Comparison of ENCODE assay signal across 10 mouse cellular contexts in the genomic region with DNA sequence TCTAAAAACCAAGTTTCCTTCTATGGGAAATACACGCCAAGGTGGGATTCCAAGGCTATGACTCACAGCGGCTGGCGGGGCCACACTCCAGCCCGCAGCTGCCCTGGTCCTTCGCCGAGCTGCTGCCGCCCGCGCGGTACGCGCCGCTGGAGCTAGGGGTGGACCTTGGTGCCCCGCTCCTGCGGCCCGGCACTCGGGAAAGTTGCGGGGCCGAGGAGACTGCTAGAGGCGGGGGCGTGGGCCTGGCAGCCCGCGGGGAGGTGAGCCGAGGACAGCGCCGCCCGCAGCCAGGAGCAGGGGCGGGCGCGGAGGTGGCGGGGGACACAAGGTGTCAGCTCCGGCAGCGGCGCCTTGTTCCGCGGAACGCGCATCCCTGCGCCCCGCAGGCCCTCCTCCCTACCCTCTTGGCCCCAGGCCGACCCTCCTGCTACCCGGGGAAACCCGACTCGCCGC. TPM values are rescaled to one million over a fixed set of nuclear protein-coding genes. Genes with fewer than 3 reads are reported as not detected.
DNase-seq lines count a peak whose midpoint lies in the region; ATAC-seq and TF ChIP-seq lines count a peak whose summit lies in the region.
"Had no signal": no experiment of that assay in that cellular context is flagged by ENCODE, and none has a peak within 500 bp of the region (broad histone marks: within the 10 kb centered on the region; RNA-seq: fewer than 3 reads in every experiment).

No protein-coding gene starts in this region.

- peak overlapping the region; percentile 87 for H3K4me2 ChIP-seq in embryonic facial prominence, embryonic 11.5 days (ENCODE audit: low read depth, low read length)
- peak overlapping the region; percentile 81 for H3K4me2 ChIP-seq in liver, postnatal 0 days (ENCODE audit: low read depth, low read length)

- no peaks in the 10 kb centered on the region for H3K9me3 ChIP-seq in embryonic facial prominence, embryonic 11.5 days (replicated peaks; ENCODE audit: control insufficient read depth, low read length)
- no peaks in the 10 kb centered on the region for H3K9me3 ChIP-seq in liver, postnatal 0 days (ENCODE audit: low read length)

- peak overlapping the region; percentile 94 for H3K9ac ChIP-seq in embryonic facial prominence, embryonic 11.5 days (replicated peaks; ENCODE audit: low read length)
- H3K9ac ChIP-seq in liver, postnatal 0 days (replicated peaks) = peak overlapping the region; percentile 38

- no peak for TF ChIP-seq CTCF in liver, postnatal 0 days (IDR thresholded peaks at IDR 0.05; ENCODE audit: low read depth)

- no peaks in the 10 kb centered on the region for H3K27me3 ChIP-seq in embryonic facial prominence, embryonic 11.5 days (ENCODE audit: control insufficient read depth, insufficient read depth, low read length)
- H3K27me3 ChIP-seq in liver, postnatal 0 days (ENCODE audit: insufficient read depth, low read length) = peaks cover 58% of the 10 kb centered on the region

- peak; percentile 34 for DNase-seq in ovary, adult 18-20 months (ENCODE audit: low spot score)
- DNase-seq in ovary, postnatal 14 days (ENCODE audit: low spot score) = no peak
- peak; percentile 56 for DNase-seq in embryonic facial prominence, embryonic 11.5 days (ENCODE audit: low spot score)
- DNase-seq in heart, adult 8-10 months (ENCODE audit: low spot score) = peak; percentile 52
- DNase-seq in kidney, adult 9 months = peak; percentile 35
- peak; percentile 18 for DNase-seq in liver, postnatal 0 days
- peak; percentile 64 for DNase-seq in ovary, postnatal 36 days (ENCODE audit: low spot score)
- DNase-seq in yolk sac, embryonic 10.5 days (ENCODE audit: low spot score) = peak; percentile 54

- peak overlapping the region; percentile 86 for H3K4me3 ChIP-seq in embryonic facial prominence, embryonic 11.5 days (ENCODE audit: low read depth, low read length)
- peak overlapping the region; percentile 55 for H3K4me3 ChIP-seq in liver, postnatal 0 days (ENCODE audit: low read depth, low read length)

- H3K27ac ChIP-seq in embryonic facial prominence, embryonic 11.5 days (replicated peaks; ENCODE audit: low read depth, low read length) = peak overlapping the region; percentile 99
- no peak overlapping the region for H3K27ac ChIP-seq in liver, postnatal 0 days (ENCODE audit: low read depth)
- H3K27ac ChIP-seq: macrophage had no signal

- 0% methylated on average over 27 of the region's 45 CpGs for WGBS in embryonic facial prominence, embryonic 11.5 days
- WGBS in liver, postnatal 0 days (ENCODE audit: insufficient replicate concordance) = under 1% methylated on average over 28 of the region's 45 CpGs

- peaks cover 12% of the 10 kb centered on the region; the same call in 1 of the 2 replicates for H3K4me1 ChIP-seq in embryonic facial prominence, embryonic 11.5 days (ENCODE audit: control insufficient read depth, insufficient read depth, low read length)
- H3K4me1 ChIP-seq in liver, postnatal 0 days (ENCODE audit: insufficient read depth) = no peaks in the 10 kb centered on the region

- TF ChIP-seq EP300 in liver, postnatal 0 days (IDR thresholded peaks at IDR 0.05; ENCODE audit: low read depth) = no peak

- no peak; the same call in none of the 2 replicates for ATAC-seq in embryonic facial prominence, embryonic 11.5 days (replicated peaks; ENCODE audit: insufficient number of reproducible peaks, low FRiP score, low TSS enrichment, low read depth)
- ATAC-seq in liver, postnatal 0 days = peak; percentile 25; the same call in 1 of the 2 replicates

- H3K36me3 ChIP-seq in embryonic facial prominence, embryonic 11.5 days (replicated peaks; ENCODE audit: control insufficient read depth, insufficient read depth, low read depth, low read length) = no peaks in the 10 kb centered on the region; the same call in 1 of the 2 replicates
- H3K36me3 ChIP-seq in liver, postnatal 0 days (replicated peaks; ENCODE audit: insufficient read depth, low read length) = no peaks in the 10 kb centered on the region
- H3K36me3 ChIP-seq: G1E had no signal

RNA-seq across cellular contexts. Expression of a gene that starts 0.7 kb away (rescaled TPM):
- polyA plus RNA-seq in embryonic facial prominence, embryonic 11.5 days (2014; fragmentation: Nextera tagmentation; extraction: Ambion mirVana) = 44.1 and 52.1 TPM in 2 replicates
- 1 to 10 TPM; 2.4 to 4.5 (median 3.1) TPM for total RNA-seq in heart, adult 8-10 months (2022)
- 0.28 and 0.37 TPM in 2 replicates for polyA plus RNA-seq in liver, postnatal 0 days (2015; fragmentation: Nextera tagmentation; extraction: Ambion mirVana)
- polyA plus RNA-seq: G1E, macrophage had no signal

Comparison
In these comparisons a context has a peak if more than half of its experiments do, and no peak if none do; other contexts are left out.
1. RNA of a gene that starts 0.7 kb away (polyA plus RNA-seq): 44.1 to 52.1 TPM in embryonic facial prominence, embryonic 11.5 days; 0.28 to 0.37 TPM in liver, postnatal 0 days; every median in the first group is over 10 times any median in the second.